Mouse (Mus musculus) left cerebral cortex, postnatal 4 days (tissue): Measurements from ENCODE around the gene Vmn1r21. TPM values are rescaled to one million over a fixed set of nuclear protein-coding genes. Genes with fewer than 3 reads are reported as not detected.

Experiments used
- total RNA-seq, 2 experiments: library from RNA; stranded (reverse); gene quantifications; 2 replicates each; pipeline ENCODE4 v1.2.3; 2021

Vmn1r21 gene
- total RNA-seq, 2 experiments from 2014 or later, result not detected

Other genes with a start within 250 kb of the Vmn1r21 start
- gene Pyurf, start 158.3 kb downstream of the Vmn1r21 start, total RNA-seq, result 1 to 10 TPM; 6.2 to 7.7 TPM
- gene Lancl2, start 147.8 kb downstream of the Vmn1r21 start, total RNA-seq, result 100 to 1,000 TPM; 159 to 161 TPM
- 100 to 1,000 TPM; 139 to 148 TPM for gene Vopp1, start 25.2 kb downstream of the Vmn1r21 start, total RNA-seq
- not detected for gene Vmn1r22, start 57.7 kb upstream of the Vmn1r21 start, total RNA-seq
- gene Vmn1r23, start 76.5 kb upstream of the Vmn1r21 start, total RNA-seq, result not detected
- not detected for gene Vmn1r24, start 111.2 kb upstream of the Vmn1r21 start, total RNA-seq
- not detected for gene Vmn1r25, start 130.5 kb upstream of the Vmn1r21 start, total RNA-seq
- gene Vmn1r26, start 164.8 kb upstream of the Vmn1r21 start, total RNA-seq, result not detected